Mouse (Mus musculus) forebrain, embryonic 10.5 days (tissue): ENCODE measurements around the gene Lrrc58. TPM values are rescaled to one million over a fixed set of nuclear protein-coding genes. Genes with fewer than 3 reads are reported as not detected.
A peak's percentile ranks its signal among the peaks of the same experiment; 100 is the strongest.

Experiments
- DNase-seq: peaks from one replicate; pipeline ENCODE4 v3.0.0-alpha.2; 2017; ENCODE audit warnings: low spot score; ENCODE audit errors: extremely low spot score
- H3K27ac ChIP-seq: fragments of 300-500 bp; sonication (generic); 2 replicates; pipeline ENCODE4 v1.5.1; 2016; ENCODE audit warnings: mild to moderate bottlenecking
- H3K27me3 ChIP-seq: fragments of 300-500 bp; sonication (generic); 2 replicates; pipeline ENCODE4 v1.6.1; 2016; ENCODE audit warnings: mild to moderate bottlenecking; ENCODE audit not compliant: poor library complexity, severe bottlenecking
- H3K36me3 ChIP-seq: fragments of 300-500 bp; sonication (generic); replicated peaks from 2 replicates; pipeline ENCODE4 v1.6.1; 2016; ENCODE audit warnings: mild to moderate bottlenecking, moderate library complexity
- H3K4me1 ChIP-seq: fragments of 300-500 bp; sonication (generic); 2 replicates; pipeline ENCODE4 v1.6.1; 2016
- H3K4me3 ChIP-seq: fragments of 300-500 bp; sonication (generic); 2 replicates; pipeline ENCODE4 v1.5.1; 2016; ENCODE audit warnings: mild to moderate bottlenecking, moderate library complexity
- H3K9me3 ChIP-seq: fragments of 300-500 bp; sonication (generic); 2 replicates; pipeline ENCODE4 v1.6.1; 2016; ENCODE audit warnings: mild to moderate bottlenecking, moderate library complexity
- WGBS: fragments of 180-500 bp; shearing (Covaris S2); methylation state at CpG from one replicate; pipeline ENCODE4 v1.1.7; 2016; 5-methylcytosine and 5-hydroxymethylcytosine counted together
- polyA plus RNA-seq: library from polyadenylated mRNA; unstranded; fragments of >200 nt; fragmentation: Nextera tagmentation; extraction: Ambion mirVana; gene quantifications from 2 replicates; pipeline ENCODE4 v1.2.1, GENCODE M21; 2016

Gene Lrrc58
- 55.3 and 57.7 TPM in 2 replicates for polyA plus RNA-seq

DNA sequence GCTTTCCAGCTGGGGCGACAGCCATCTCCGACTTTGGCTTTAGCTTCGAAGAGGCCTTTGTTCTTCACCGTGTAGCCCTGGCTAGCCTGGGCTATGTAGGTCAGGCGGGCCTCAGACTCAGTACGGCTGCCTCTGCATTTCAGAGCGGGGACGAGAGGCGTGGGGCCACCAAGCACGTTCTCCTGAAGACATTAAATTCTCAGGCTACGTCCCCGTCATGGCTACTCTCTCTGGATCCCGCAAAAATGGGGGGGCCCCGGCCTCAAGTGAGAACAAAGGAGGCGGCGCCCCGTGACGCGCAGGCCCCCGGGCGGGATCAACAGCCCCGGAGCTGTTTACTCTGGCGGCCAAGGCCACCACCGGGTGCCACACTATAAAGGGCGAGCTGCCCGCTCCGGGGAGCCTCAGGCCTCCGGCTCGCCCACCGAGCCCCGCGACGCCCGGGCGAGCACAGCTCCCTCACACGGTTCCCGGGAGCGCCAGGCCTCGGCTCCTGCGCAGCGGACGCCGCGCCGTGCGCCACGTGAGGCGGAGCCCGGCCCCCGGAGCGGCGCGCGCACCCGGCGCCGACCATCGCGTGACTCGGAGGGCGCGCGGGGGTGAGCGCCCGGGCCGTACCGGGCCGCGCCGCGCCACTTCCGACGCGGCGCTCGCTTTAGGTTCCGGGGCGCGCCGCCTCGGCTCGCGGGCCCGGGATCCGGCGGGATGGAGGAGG lies at the start of gene Lrrc58:
Lrrc58 (plus strand) TSS at position 599 of the 715 bp plus-strand sequence.
- Histone ChIP-seq H3K9me3 (no peaks in the 10 kb centered on the region), H3K27me3 (no peaks in the 10 kb centered on the region), H3K4me3 (peak within 1 kb of the TSS; percentile 99), H3K27ac (peak within 1 kb of the TSS; percentile 99), H3K4me1 (peaks cover 29% of the 10 kb centered on the region), H3K36me3 (peaks cover 28% of the 10 kb centered on the region)
- peak; percentile 79 for DNase-seq
- WGBS, result under 1% methylated on average over 78 of the region's 86 CpGs

DNA sequence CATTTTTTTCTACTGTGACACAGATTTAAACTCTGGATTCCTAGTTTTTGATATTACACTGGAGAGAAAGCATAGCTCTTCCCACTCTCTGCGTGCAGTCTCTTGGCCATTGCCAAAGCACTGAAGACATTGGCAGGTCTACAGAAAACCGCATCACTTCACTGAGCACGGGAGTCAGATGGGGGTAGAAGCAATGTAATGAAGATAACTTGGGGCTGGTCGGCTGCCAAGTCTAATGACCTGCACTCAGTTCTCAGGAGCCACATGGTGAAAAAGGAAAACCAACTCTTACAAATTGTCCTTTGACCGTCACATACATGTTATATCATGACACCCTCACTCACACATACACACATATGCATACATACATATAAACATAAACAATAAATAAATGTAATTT lies 44.2 kb upstream of the Lrrc58 start:
- 96% methylated on average over 5 of the region's 5 CpGs for WGBS
- DNase-seq, result no peak
- Histone ChIP-seq H3K27ac (no peak overlapping the region), H3K27me3 (no peaks in the 10 kb centered on the region), H3K4me1 (no peaks in the 10 kb centered on the region), H3K9me3 (no peaks in the 10 kb centered on the region), H3K4me3 (no peak overlapping the region), H3K36me3 (peaks cover 100% of the 10 kb centered on the region)

DNA sequence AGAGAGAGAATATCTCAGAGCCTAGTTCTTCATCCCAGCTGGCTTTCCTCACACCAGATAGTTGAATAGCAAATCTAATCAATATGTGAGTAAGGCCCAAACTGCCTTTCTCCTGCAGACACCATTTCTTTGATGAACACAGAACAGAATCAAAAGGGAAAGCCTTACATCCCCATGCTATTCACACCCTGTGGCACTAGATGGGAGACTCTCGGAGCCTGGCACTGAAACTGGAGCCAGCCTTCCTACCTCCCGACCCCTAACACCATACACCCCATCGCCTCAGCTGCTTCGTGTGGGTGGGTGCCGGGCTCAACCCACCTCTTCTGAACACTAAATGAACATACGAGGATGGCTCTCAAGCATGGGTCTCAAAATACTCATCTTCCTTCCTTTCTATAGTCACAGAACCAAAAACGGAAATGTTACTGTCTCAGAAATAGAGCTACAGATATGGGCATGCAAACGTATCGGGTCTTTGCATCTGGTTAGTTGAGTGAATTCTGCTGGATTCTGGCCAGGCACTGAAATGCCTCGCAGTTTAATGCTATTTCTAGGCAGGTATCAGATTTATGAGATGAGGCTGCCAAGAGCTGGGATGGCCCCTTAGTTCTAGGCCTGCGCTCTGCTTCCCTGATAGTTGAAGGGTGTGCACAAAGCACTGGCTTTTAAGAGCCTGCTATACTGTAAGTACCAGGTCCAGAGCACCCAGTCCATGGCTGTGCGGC lies 43.2 kb upstream of the Lrrc58 start:
- 96% methylated on average over 12 of the region's 12 CpGs for WGBS
- no peak overlapping the region for H3K27ac ChIP-seq
- H3K36me3 ChIP-seq, result peaks cover 100% of the 10 kb centered on the region
- no peak for DNase-seq
- H3K9me3 ChIP-seq, result no peaks in the 10 kb centered on the region
- H3K27me3 ChIP-seq, result no peaks in the 10 kb centered on the region
- H3K4me3 ChIP-seq, result no peak overlapping the region
- no peaks in the 10 kb centered on the region for H3K4me1 ChIP-seq

DNA sequence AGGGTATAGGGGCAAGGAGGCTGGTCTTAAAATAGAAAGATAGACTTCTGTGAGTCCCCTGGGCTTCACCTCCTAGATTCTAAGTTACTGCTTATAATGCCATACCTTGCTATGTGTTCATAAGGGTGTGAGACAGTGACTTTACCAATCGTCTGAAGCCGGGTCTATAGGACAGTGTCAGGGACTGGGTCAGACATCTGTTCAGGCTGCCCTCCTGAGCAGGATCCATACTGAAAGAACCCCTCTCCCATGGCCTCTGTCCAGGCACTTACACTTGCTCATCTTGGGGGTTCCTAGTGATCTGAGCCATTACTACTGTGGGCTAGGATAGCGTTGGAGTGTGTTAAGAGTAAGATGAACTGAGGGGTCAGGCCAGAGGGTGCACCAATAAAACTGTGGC lies 41.9 kb upstream of the Lrrc58 start:
- Histone ChIP-seq H3K4me3 (no peak overlapping the region), H3K27me3 (no peaks in the 10 kb centered on the region), H3K36me3 (peaks cover 99% of the 10 kb centered on the region), H3K9me3 (no peaks in the 10 kb centered on the region), H3K4me1 (no peaks in the 10 kb centered on the region), H3K27ac (no peak overlapping the region)
- no peak for DNase-seq
- 94% methylated on average over 3 of the region's 3 CpGs for WGBS

DNA sequence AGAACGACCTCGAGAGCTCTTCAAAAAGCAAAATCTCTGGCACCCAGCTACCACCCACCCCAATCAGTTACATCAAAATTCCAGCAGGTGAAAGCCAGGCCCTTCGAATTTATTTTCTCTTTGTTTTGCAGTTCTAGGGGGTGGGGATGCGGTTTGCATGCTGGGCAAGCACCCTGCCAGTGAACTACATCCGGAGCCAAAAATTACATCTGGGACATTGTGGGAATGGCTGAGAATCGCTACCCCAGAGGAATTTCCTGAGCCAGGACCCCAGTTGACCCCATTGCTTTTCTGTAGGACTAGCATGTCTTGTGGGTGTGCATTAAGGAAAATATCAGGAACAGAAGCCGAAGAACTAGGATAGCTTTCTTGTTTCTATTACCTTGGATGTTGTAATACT lies 37.1 kb upstream of the Lrrc58 start:
- no peak for DNase-seq

DNA sequence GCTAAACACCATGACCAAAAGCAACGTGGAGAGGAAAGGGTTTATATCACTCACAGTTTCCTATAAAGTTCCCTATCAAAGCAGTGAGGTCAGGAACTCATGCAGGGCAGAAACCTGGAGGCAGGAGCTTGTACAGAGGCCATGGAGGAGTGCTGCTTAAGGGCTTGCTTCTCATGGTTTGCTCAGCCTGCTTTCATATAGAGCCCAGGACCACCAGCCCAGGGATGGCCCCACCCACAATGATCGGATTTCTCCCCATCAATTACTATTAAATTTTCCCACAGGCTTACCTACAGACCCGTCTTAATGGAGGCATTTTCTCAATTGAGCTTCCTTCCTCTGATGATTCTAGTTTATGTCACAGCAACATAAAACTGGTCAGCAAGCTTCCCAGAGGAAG lies 30.6 kb upstream of the Lrrc58 start:
- WGBS, result 78% methylated on average over 3 of the region's 3 CpGs
- no peak for DNase-seq
- no peak overlapping the region for H3K27ac ChIP-seq

More for the DNA sequence above, 37.1 kb upstream of the Lrrc58 start:
- H3K9me3 ChIP-seq, result no peaks in the 10 kb centered on the region
- no peak overlapping the region for H3K27ac ChIP-seq
- peaks cover 95% of the 10 kb centered on the region for H3K36me3 ChIP-seq
- 82% methylated on average over 7 of the region's 7 CpGs for WGBS
- H3K4me3 ChIP-seq, result no peak overlapping the region
- no peaks in the 10 kb centered on the region for H3K4me1 ChIP-seq
- no peaks in the 10 kb centered on the region for H3K27me3 ChIP-seq

DNA sequence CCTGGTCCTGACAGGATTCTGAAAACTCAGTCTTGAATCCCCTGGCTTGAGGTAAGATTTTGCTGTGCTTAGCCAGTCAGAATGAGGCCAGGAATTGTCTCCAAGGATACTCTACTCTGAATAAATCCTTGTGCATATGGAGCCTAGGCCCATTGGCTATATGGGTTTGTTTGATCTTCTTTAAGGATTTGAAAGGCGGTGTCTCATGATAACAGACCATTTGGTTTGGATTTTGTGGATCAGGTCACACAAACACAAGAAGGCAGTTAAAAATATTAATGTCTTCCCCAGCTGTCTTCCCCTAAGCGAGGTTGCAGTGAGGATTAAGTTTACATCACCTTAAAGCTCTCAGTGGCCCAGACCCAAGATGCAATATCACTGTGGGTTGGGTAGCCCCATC lies 25.8 kb upstream of the Lrrc58 start:
- H3K9me3 ChIP-seq, result no peaks in the 10 kb centered on the region
- 84% methylated on average over 2 of the region's 2 CpGs for WGBS
- no peak overlapping the region for H3K27ac ChIP-seq
- no peak overlapping the region for H3K4me3 ChIP-seq
- DNase-seq, result no peak
- H3K4me1 ChIP-seq, result no peaks in the 10 kb centered on the region
- H3K36me3 ChIP-seq, result no peaks in the 10 kb centered on the region
- H3K27me3 ChIP-seq, result no peaks in the 10 kb centered on the region

More for the DNA sequence above, 30.6 kb upstream of the Lrrc58 start:
- no peaks in the 10 kb centered on the region for H3K27me3 ChIP-seq
- H3K4me1 ChIP-seq, result no peaks in the 10 kb centered on the region
- H3K36me3 ChIP-seq, result peaks cover 37% of the 10 kb centered on the region
- H3K9me3 ChIP-seq, result no peaks in the 10 kb centered on the region
- no peak overlapping the region for H3K4me3 ChIP-seq

DNA sequence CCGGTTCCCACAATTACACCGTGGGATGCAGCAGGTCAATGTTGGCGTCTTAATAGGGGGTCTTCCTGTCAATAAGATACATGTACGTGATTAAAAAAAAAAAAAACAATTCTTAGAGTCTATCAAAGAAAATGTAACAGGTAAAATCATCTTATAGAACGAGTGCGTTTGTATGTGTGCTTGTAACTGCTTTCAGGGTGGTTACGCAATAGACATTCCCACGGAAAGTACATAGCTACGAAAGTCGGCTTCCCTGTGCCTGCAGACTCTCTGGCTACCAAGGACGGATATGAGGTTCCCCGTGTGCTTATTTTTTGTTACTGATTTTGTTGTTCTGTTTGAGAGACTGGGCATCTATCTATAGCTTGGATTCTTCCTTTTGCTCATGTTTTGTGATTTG lies 24.4 kb upstream of the Lrrc58 start:
- Histone ChIP-seq H3K27ac (no peak overlapping the region), H3K4me1 (no peaks in the 10 kb centered on the region), H3K9me3 (no peaks in the 10 kb centered on the region), H3K27me3 (no peaks in the 10 kb centered on the region), H3K36me3 (no peaks in the 10 kb centered on the region), H3K4me3 (no peak overlapping the region)
- no peak for DNase-seq
- 90% methylated on average over 12 of the region's 12 CpGs for WGBS

DNA sequence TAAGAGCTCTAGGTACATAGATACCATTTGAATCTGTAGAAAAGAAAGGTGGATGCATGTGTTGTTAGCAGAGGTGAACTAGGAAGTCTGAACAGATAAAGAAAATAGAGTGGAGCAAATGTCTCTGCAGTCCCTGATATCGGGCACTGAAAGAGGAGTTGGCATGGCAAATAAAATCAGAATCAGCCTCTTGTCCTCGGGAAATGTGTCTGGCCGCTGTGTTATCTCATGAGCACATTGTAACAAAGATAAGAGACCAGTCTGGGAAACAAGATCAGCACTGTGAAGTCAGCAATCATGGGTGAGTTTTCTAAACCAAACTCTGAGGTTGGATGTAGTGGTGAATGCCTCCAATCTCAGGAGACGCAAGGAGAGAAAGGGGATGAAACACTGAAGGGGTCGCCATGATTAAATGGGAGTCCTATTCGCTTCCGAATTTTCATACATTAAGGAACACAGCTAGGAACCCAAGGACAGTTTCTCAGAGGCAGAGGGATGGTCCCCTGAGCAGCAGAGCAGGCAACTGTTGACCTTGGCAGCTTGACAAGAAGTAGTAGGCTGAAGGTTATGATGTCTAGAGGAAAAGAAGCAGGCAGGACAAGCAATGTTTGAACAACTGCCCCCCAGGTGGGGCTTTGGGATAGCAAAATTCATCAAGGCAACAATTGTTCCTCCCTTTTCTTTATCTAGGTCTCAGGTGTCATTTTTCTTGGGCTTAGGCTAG lies 22.8 kb upstream of the Lrrc58 start:
- no peaks in the 10 kb centered on the region for H3K27me3 ChIP-seq
- H3K4me3 ChIP-seq, result no peak overlapping the region
- H3K36me3 ChIP-seq, result no peaks in the 10 kb centered on the region
- no peak overlapping the region for H3K27ac ChIP-seq
- no peaks in the 10 kb centered on the region for H3K4me1 ChIP-seq
- whole genome bisulfite sequencing, result 92% methylated on average over 7 of the region's 7 CpGs
- no peaks in the 10 kb centered on the region for H3K9me3 ChIP-seq
- no peak for DNase-seq

DNA sequence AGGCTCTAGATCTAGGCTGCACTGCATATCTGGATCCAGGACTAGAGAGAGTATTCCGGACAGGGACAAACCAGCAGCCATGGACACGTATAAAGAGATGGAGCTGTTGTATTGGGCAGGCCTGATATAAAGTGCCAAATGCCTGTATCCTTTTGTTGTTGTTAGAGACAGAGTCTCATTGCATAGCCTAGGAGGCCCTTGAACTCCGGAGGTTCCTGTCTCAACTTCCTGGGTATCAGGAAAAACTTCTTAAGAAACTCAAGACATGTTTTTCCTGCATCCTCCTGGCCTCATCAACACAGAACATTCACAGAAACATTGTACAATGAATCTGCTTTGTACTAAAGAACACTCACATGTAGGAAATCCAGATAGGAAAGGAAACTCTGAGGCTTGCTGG lies 21.1 kb upstream of the Lrrc58 start:
- Histone ChIP-seq H3K27me3 (no peaks in the 10 kb centered on the region), H3K36me3 (no peaks in the 10 kb centered on the region), H3K9me3 (no peaks in the 10 kb centered on the region), H3K4me3 (no peak overlapping the region), H3K4me1 (peaks cover 6% of the 10 kb centered on the region; the same call in 1 of the 2 replicates), H3K27ac (no peak overlapping the region)
- WGBS, result 90% methylated on average over 3 of the region's 3 CpGs
- no peak for DNase-seq

DNA sequence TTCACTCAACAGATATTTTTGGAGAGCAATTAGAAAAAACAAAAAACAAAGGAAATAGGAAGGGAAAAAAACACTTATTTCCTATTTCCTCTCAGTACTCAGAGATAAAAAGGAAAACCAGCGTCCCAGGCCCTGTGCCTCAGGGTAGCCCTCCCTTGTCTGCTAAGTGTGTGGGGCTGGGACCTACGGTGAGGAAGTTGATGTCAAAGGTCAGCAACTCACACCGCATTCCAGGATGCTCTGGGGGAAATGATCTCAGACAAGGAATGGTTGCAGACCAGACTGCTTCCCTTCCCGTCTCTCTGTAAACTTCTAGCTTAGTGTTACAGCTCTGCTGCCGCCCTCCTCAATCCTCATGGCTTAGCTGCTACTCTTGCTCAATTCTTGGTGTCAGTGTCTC lies 16.8 kb upstream of the Lrrc58 start:
- Histone ChIP-seq H3K27me3 (no peaks in the 10 kb centered on the region), H3K4me3 (no peak overlapping the region), H3K4me1 (peaks cover 6% of the 10 kb centered on the region; the same call in 1 of the 2 replicates), H3K27ac (no peak overlapping the region), H3K9me3 (no peaks in the 10 kb centered on the region), H3K36me3 (no peaks in the 10 kb centered on the region)
- 50% methylated on average over 5 of the region's 5 CpGs for WGBS
- DNase-seq, result no peak

DNA sequence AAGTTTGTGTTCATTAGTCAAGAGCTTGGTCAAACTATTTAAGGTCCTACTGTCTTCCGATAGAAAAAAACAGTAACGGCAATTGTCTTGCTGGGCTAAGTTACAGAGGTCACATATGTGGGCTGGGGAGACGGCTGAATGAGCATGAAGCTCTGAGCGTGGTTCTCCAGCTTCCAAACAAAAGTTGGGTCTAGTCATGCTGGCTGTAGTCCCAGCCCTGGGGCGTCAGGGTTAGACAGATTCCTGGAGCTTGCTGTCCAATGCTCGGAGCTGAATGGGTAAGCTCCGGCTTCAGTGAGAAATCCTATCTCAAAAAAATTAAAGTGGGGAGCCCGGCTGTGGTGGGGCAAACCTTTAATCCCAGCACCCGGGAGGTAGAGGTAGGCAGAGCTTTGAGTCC lies 14.9 kb upstream of the Lrrc58 start:
- peaks cover 9% of the 10 kb centered on the region; the same call in 1 of the 2 replicates for H3K4me1 ChIP-seq
- H3K27me3 ChIP-seq, result no peaks in the 10 kb centered on the region
- 79% methylated on average over 9 of the region's 9 CpGs for WGBS
- H3K36me3 ChIP-seq, result no peaks in the 10 kb centered on the region
- no peak overlapping the region for H3K4me3 ChIP-seq
- H3K9me3 ChIP-seq, result no peaks in the 10 kb centered on the region
- no peak for DNase-seq
- no peak overlapping the region for H3K27ac ChIP-seq

DNA sequence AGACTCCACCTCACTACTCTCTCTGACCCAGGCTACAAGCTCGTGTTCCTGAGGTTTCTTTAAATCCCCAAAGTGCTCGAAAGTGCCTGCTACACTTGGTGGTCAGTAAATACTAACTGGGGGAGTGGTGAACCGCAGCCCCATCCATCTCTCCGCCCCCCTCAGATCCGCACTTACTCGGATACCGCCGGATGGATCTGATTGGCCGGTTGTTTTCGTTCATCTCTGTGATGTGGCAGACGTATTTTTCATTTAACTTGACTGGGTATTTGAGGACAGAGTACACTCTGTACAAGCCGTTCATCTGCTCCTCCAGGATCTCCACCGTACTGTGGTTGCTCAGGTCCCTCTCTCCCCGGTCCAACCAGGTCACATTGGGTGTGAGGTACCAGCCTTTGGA lies 14.1 kb upstream of the Lrrc58 start:
- DNase-seq, result no peak

More for the DNA sequence above, 14.1 kb upstream of the Lrrc58 start:
- WGBS, result 77% methylated on average over 14 of the region's 14 CpGs
- Histone ChIP-seq H3K9me3 (no peaks in the 10 kb centered on the region), H3K4me1 (peaks cover 9% of the 10 kb centered on the region; the same call in 1 of the 2 replicates), H3K27ac (no peak overlapping the region), H3K27me3 (no peaks in the 10 kb centered on the region), H3K36me3 (no peaks in the 10 kb centered on the region), H3K4me3 (no peak overlapping the region)
